Mouse (Mus musculus) MEL (cell line): ENCODE measurements around the gene Zg16. TPM values are rescaled to one million over a fixed set of nuclear protein-coding genes. Genes with fewer than 3 reads are reported as not detected.

Experiments
- DNase-seq: peaks from one replicate; pipeline ENCODE4 v3.0.0; 2011; ENCODE audit warnings: low read depth, low spot score
- H3K27ac ChIP-seq: 2 replicates; pipeline ENCODE4 v1.5.1; 2012; ENCODE audit warnings: low read depth, mild to moderate bottlenecking, control low read depth, low read length, moderate library complexity; ENCODE audit not compliant: control insufficient read depth
- H3K27me3 ChIP-seq, 2 experiments: fragments of 150-350 bp in 1 of 2; sonication (generic) in 1 of 2; 2 replicates each; pipeline ENCODE4 v1.6.1; 2012; ENCODE audit warnings: low read length in 2 of 2, mild to moderate bottlenecking in 2 of 2, improper control_type of control experiment in 1 of 2, moderate library complexity in 1 of 2; ENCODE audit not compliant: insufficient read depth in 2 of 2, control insufficient read depth in 1 of 2
- H3K36me3 ChIP-seq, 2 experiments: 2 replicates each; pipeline ENCODE4 v1.6.1; 2012 to 2014; ENCODE audit warnings: low read length in 2 of 2, improper control_type of control experiment in 1 of 2, inconsistent platforms in 1 of 2, mild to moderate bottlenecking in 1 of 2; ENCODE audit not compliant: insufficient read depth in 2 of 2, control insufficient read depth in 1 of 2
- H3K4me1 ChIP-seq, 2 experiments: fragments of 150-350 bp in 1 of 2; sonication (generic) in 1 of 2; 2 replicates each; pipeline ENCODE4 v1.6.1; 2012; ENCODE audit warnings: low read length in 2 of 2, improper control_type of control experiment in 1 of 2, mild to moderate bottlenecking in 1 of 2; ENCODE audit not compliant: insufficient read depth in 2 of 2, control insufficient read depth in 1 of 2
- H3K4me3 ChIP-seq, 2 experiments: fragments of 150-350 bp in 1 of 2; sonication (generic) in 1 of 2; 2 replicates each; pipeline ENCODE4 v1.5.1; 2012; ENCODE audit warnings: low read depth in 2 of 2, low read length in 2 of 2, mild to moderate bottlenecking in 2 of 2, moderate library complexity in 2 of 2, control low read depth in 1 of 2, improper control_type of control experiment in 1 of 2; ENCODE audit not compliant: control insufficient read depth in 1 of 2, insufficient read depth in 1 of 2
- H3K79me2 ChIP-seq: 2 replicates; pipeline ENCODE4 v1.6.1; 2012; ENCODE audit warnings: mild to moderate bottlenecking, low read length, moderate library complexity; ENCODE audit not compliant: control insufficient read depth, poor library complexity, insufficient read depth
- H3K9ac ChIP-seq: 2 replicates; pipeline ENCODE4 v1.6.1; 2012; ENCODE audit warnings: low read depth, mild to moderate bottlenecking, control low read depth, low read length, moderate library complexity; ENCODE audit not compliant: control insufficient read depth, poor library complexity, severe bottlenecking
- H3K9me3 ChIP-seq: fragments of 150-350 bp; sonication (generic); replicated peaks from 2 replicates; pipeline ENCODE4 v1.6.1; 2012; ENCODE audit warnings: mild to moderate bottlenecking, low read length, improper control_type of control experiment, moderate library complexity; ENCODE audit not compliant: insufficient read depth
- CHD2 ChIP-seq: IDR thresholded peaks from 2 replicates; pipeline ENCODE4 v1.6.1; 2011; ENCODE audit warnings: low read length, improper control_type of control experiment
- CTCF ChIP-seq, 3 experiments: IDR thresholded peaks in 2 of 3; conservative IDR thresholded peaks in 1 of 3; 2 replicates each; pipeline ENCODE4 v1.5.1; 2011 to 2012; ENCODE audit warnings: low read length in 3 of 3, low read depth in 2 of 3, mild to moderate bottlenecking in 2 of 3, improper control_type of control experiment in 1 of 3, inconsistent platforms in 1 of 3, mixed read lengths in 1 of 3, moderate library complexity in 1 of 3; ENCODE audit not compliant: control insufficient read depth in 1 of 3, insufficient read depth in 1 of 3, poor library complexity in 1 of 3, severe bottlenecking in 1 of 3
- E2F4 ChIP-seq: IDR thresholded peaks from 2 replicates; pipeline ENCODE4 v1.6.1; 2011; ENCODE audit warnings: low read depth, low read length, improper control_type of control experiment, borderline replicate concordance
- ELF1 ChIP-seq: IDR thresholded peaks from 2 replicates; pipeline ENCODE4 v1.6.1; 2014; ENCODE audit warnings: low read depth, mild to moderate bottlenecking, inconsistent platforms, low read length, improper control_type of control experiment, moderate library complexity
- EP300 ChIP-seq, 2 experiments: IDR thresholded peaks; 2 replicates each; pipeline ENCODE4 v1.6.1; 2011; ENCODE audit warnings: improper control_type of control experiment in 2 of 2, low read length in 2 of 2, low read depth in 1 of 2, mild to moderate bottlenecking in 1 of 2
- ETS1 ChIP-seq: IDR thresholded peaks from 2 replicates; pipeline ENCODE4 v1.6.1; 2012; ENCODE audit warnings: low read depth, mild to moderate bottlenecking, inconsistent platforms, low read length, improper control_type of control experiment, moderate library complexity
- GABPA ChIP-seq: IDR thresholded peaks from 2 replicates; pipeline ENCODE4 v1.6.1; 2012; ENCODE audit warnings: low read depth, mild to moderate bottlenecking, inconsistent platforms, low read length, improper control_type of control experiment, moderate library complexity
- KAT2A ChIP-seq: conservative IDR thresholded peaks from 2 replicates; pipeline ENCODE4 v1.6.1; 2012; ENCODE audit warnings: low read depth, low read length, improper control_type of control experiment, inconsistent platforms
- MAZ ChIP-seq: IDR thresholded peaks from 2 replicates; pipeline ENCODE4 v1.6.1; 2012; ENCODE audit warnings: low read depth, mild to moderate bottlenecking, inconsistent platforms, low read length, improper control_type of control experiment
- MEF2A ChIP-seq: IDR thresholded peaks from 2 replicates; pipeline ENCODE4 v1.6.1; 2014; ENCODE audit warnings: low read depth, mild to moderate bottlenecking, inconsistent platforms, low read length, improper control_type of control experiment; ENCODE audit not compliant: poor library complexity, insufficient replicate concordance, severe bottlenecking; ENCODE audit errors: extremely low read depth
- MXI1 ChIP-seq: IDR thresholded peaks from 2 replicates; pipeline ENCODE4 v1.6.1; 2011; ENCODE audit warnings: mild to moderate bottlenecking, low read depth, low read length, improper control_type of control experiment
- MYB ChIP-seq: IDR thresholded peaks from 2 replicates; pipeline ENCODE4 v1.6.1; 2011; ENCODE audit warnings: mild to moderate bottlenecking, low read depth, low read length, improper control_type of control experiment
- NELFE ChIP-seq: IDR thresholded peaks from 2 replicates; pipeline ENCODE4 v1.6.1; 2011; ENCODE audit warnings: low read depth, low read length, improper control_type of control experiment
- POLR2A ChIP-seq, 2 experiments: IDR thresholded peaks; 2 replicates each; pipeline ENCODE4 v1.6.1; 2011 to 2012; ENCODE audit warnings: low read length in 2 of 2, mild to moderate bottlenecking in 2 of 2, control low read depth in 1 of 2, improper control_type of control experiment in 1 of 2, low read depth in 1 of 2, moderate library complexity in 1 of 2; ENCODE audit not compliant: control insufficient read depth in 1 of 2, insufficient read depth in 1 of 2, poor library complexity in 1 of 2
- POLR2AphosphoS2 ChIP-seq: IDR thresholded peaks from 2 replicates; pipeline ENCODE4 v1.6.1; 2011; ENCODE audit warnings: low read length, improper control_type of control experiment
- POLR2AphosphoS5 ChIP-seq: IDR thresholded peaks from 2 replicates; pipeline ENCODE4 v1.6.1; 2012; ENCODE audit warnings: low read depth, borderline replicate concordance, mild to moderate bottlenecking, inconsistent platforms, low read length, moderate library complexity, mixed read lengths
- RAD21 ChIP-seq: IDR thresholded peaks from 2 replicates; pipeline ENCODE4 v1.6.1; 2011; ENCODE audit warnings: mild to moderate bottlenecking, low read depth, low read length, improper control_type of control experiment
- RCOR1 ChIP-seq: IDR thresholded peaks from 2 replicates; pipeline ENCODE4 v1.6.1; 2012; ENCODE audit warnings: low read depth, mild to moderate bottlenecking, inconsistent platforms, low read length, improper control_type of control experiment
- SIN3A ChIP-seq: IDR thresholded peaks from 2 replicates; pipeline ENCODE4 v1.6.1; 2012; ENCODE audit warnings: low read length, improper control_type of control experiment, inconsistent platforms
- SMC3 ChIP-seq: IDR thresholded peaks from 2 replicates; pipeline ENCODE4 v1.6.1; 2011; ENCODE audit warnings: low read depth, low read length, improper control_type of control experiment
- TCF12 ChIP-seq: IDR thresholded peaks from 2 replicates; pipeline ENCODE4 v1.6.1; 2014; ENCODE audit warnings: low read depth, mild to moderate bottlenecking, inconsistent platforms, low read length, improper control_type of control experiment, moderate library complexity
- USF1 ChIP-seq: IDR thresholded peaks from 2 replicates; pipeline ENCODE4 v1.6.1; 2014; ENCODE audit warnings: low read depth, mild to moderate bottlenecking, inconsistent platforms, low read length, improper control_type of control experiment, moderate library complexity
- USF2 ChIP-seq, 2 experiments: IDR thresholded peaks; 2 replicates each; pipeline ENCODE4 v1.6.1; 2011 to 2012; ENCODE audit warnings: improper control_type of control experiment in 2 of 2, low read length in 2 of 2, borderline replicate concordance in 1 of 2, inconsistent platforms in 1 of 2, low read depth in 1 of 2, mild to moderate bottlenecking in 1 of 2; ENCODE audit not compliant: insufficient read depth in 1 of 2
- ZC3H11A ChIP-seq: IDR thresholded peaks from 2 replicates; pipeline ENCODE4 v1.6.1; 2012; ENCODE audit warnings: low read depth, mild to moderate bottlenecking, inconsistent platforms, low read length, improper control_type of control experiment
- ZKSCAN1 ChIP-seq: IDR thresholded peaks from 2 replicates; pipeline ENCODE4 v1.6.1; 2012; ENCODE audit warnings: low read depth, mild to moderate bottlenecking, inconsistent platforms, low read length, improper control_type of control experiment, moderate library complexity
- ZMIZ1 ChIP-seq: IDR thresholded peaks from 2 replicates; pipeline ENCODE4 v1.6.1; 2012; ENCODE audit warnings: low read depth, mild to moderate bottlenecking, inconsistent platforms, low read length, improper control_type of control experiment, moderate library complexity
- ZNF384 ChIP-seq: IDR thresholded peaks from 2 replicates; pipeline ENCODE4 v1.6.1; 2012; ENCODE audit warnings: low read depth, mild to moderate bottlenecking, inconsistent platforms, low read length, improper control_type of control experiment
- polyA plus RNA-seq, 2 experiments: library from polyadenylated mRNA; stranded (reverse) in 1 of 2; unstranded in 1 of 2; fragments of >175 nt in 1 of 2; fragments of >200 nt in 1 of 2; gene quantifications; 2 replicates each; pipeline versions ENCODE4 v1.2.1 to v1.2.4; 2012; ENCODE audit warnings: low replicate concordance in 2 of 2, low read depth in 1 of 2; ENCODE audit not compliant: insufficient read length in 2 of 2, insufficient read depth in 1 of 2, missing spikeins in 1 of 2
- total RNA-seq: library from RNA; depleted of rRNA; stranded (reverse); fragments of 300-350 nt; gene quantifications from 2 replicates; pipeline ENCODE4 v1.2.3, GENCODE M21; 2012

Zg16 gene
- total and polyA plus RNA-seq, 3 experiments: 50.4 to 89.3 TPM; not detected in 1

GRCm38 (mm10) chr7:127017950-127018345, 69.2 kb downstream of the Zg16 start:
- Histone ChIP-seq H3K9me3 (no peaks in the 10 kb centered on the region), H3K9ac (peak overlapping the region; percentile 55), H3K79me2 (peaks cover 39% of the 10 kb centered on the region), H3K27ac (peak overlapping the region; percentile 54), H3K4me3 (no peak overlapping the region), H3K27me3 (no peaks in the 10 kb centered on the region), H3K36me3 (peaks cover 0 to 19% of the 10 kb centered on the region in 2 experiments; a peak in 3 of 4 replicates), H3K4me1 (peaks cover 0 to 21% of the 10 kb centered on the region in 2 experiments; a peak in 3 of 4 replicates)
- TF ChIP-seq GABPA: no peak
- TF ChIP-seq POLR2A (IDR thresholded peaks at IDR 0.05; ENCODE audit: control insufficient read depth in 1 of 2, insufficient read depth in 1 of 2, low read depth in 1 of 2, low read length in 2 of 2, poor library complexity in 1 of 2): 0 out of 4 replicates have a peak, but pooled peaks of 1 of the 2 experiments have one; percentile 20
- DNase-seq: no peak

- H3K36me3 ChIP-seq: peaks cover 0 to 12% of the 10 kb centered on the region in 2 experiments; a peak in 2 of 4 replicates
- H3K27ac ChIP-seq: peak within 1 kb of the TSS; percentile 96
- DNase-seq: peak; percentile 100
- H3K27me3 ChIP-seq: no peaks in the 10 kb centered on the region
- H3K79me2 ChIP-seq: peaks cover 36% of the 10 kb centered on the region
- H3K9ac ChIP-seq: peak within 1 kb of the TSS; percentile 99
- H3K4me3 ChIP-seq: peak within 1 kb of the TSS; percentile 68 to 99
- H3K4me1 ChIP-seq: peaks cover 0 to 15% of the 10 kb centered on the region in 2 experiments; a peak in 3 of 4 replicates
- H3K9me3 ChIP-seq: no peaks in the 10 kb centered on the region
- TF ChIP-seq RAD21: peak; percentile 31
- TF ChIP-seq CTCF (IDR thresholded peaks at IDR 0.05 in 2 of 3, conservative IDR thresholded peaks at IDR 0.05 in 1 of 3; ENCODE audit: control insufficient read depth in 1 of 3, insufficient read depth in 1 of 3, low read depth in 2 of 3, low read length in 3 of 3, poor library complexity in 1 of 3, severe bottlenecking in 1 of 3): peak; percentile 86 to 87 (median 87)
- TF ChIP-seq POLR2A (IDR thresholded peaks at IDR 0.05; ENCODE audit: control insufficient read depth in 1 of 2, insufficient read depth in 1 of 2, low read depth in 1 of 2, low read length in 2 of 2, poor library complexity in 1 of 2): peak; percentile 37 to 83
- peak; percentile 79 for TF ChIP-seq NELFE
- peak; percentile 78 for TF ChIP-seq KAT2A
- peak; percentile 81 for TF ChIP-seq ELF1
- peak; percentile 98 for TF ChIP-seq E2F4
- TF ChIP-seq TCF12: no peak; the same call in 1 of the 2 replicates
- TF ChIP-seq SMC3: peak; percentile 51
- peak; percentile 76 for TF ChIP-seq SIN3A
- no peak for TF ChIP-seq ZKSCAN1
- no peak for TF ChIP-seq EP300 (IDR thresholded peaks at IDR 0.05; ENCODE audit: low read depth in 1 of 2, low read length in 2 of 2)
- TF ChIP-seq ZNF384: peak; percentile 69
- peak; percentile 81 for TF ChIP-seq POLR2AphosphoS2
- no peak for TF ChIP-seq GABPA
- TF ChIP-seq USF1: no peak
- no peak; the same call in none of the 2 replicates for TF ChIP-seq MAZ
- no peak for TF ChIP-seq MYB
- no peak for TF ChIP-seq CHD2
- TF ChIP-seq ZMIZ1: no peak
- TF ChIP-seq ZC3H11A: no peak
- TF ChIP-seq RCOR1: no peak
- no peak for TF ChIP-seq MEF2A
- peak; percentile 31; the same call in 1 of the 2 replicates for TF ChIP-seq POLR2AphosphoS5
- no peak for TF ChIP-seq USF2 (IDR thresholded peaks at IDR 0.05; ENCODE audit: borderline replicate concordance in 1 of 2, insufficient read depth in 1 of 2, low read depth in 1 of 2, low read length in 2 of 2)
- 0 out of 2 replicates have a peak, but pooled peaks have one; percentile 29 for TF ChIP-seq ETS1
- TF ChIP-seq MXI1: peak; percentile 60
Observed at GRCm38 (mm10) chr7:127016971-127017949, 69.9 kb downstream of the Zg16 start, which contains the start of gene Pagr1a. Gene Pagr1a, minus strand, starts transcription at chr7:127017352.
